Mouse (Mus musculus) 3T3-L1 (cell line): ENCODE data around the gene Prkar2a.

Experiments used
- DNase-seq: peaks from one replicate; pipeline ENCODE4 v3.0.0-alpha.2; 2015; ENCODE audit warnings: low read depth, low spot score

The Prkar2a gene

DNA sequence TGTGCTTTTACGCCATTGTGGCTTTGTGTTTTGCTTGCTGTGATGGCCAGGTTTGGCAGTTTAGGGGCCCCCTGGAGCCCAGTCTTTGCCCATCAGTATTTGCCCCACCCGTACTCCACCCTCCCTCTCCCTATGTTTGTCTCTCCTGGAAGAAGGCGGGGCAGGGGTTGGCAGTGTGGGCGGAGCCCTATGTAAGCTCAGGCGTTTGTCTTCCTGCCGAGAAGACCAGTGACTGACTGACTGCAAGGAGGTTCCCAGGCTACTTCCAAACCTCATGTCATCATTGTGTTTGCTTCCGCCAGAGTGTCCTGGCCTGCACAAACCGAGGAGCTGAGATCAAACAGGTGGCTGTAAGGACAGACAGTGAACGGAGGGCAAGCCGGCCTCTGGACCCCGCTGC, 106.6 kb downstream of the Prkar2a start:
- DNase-seq: peak; percentile 79

DNA sequence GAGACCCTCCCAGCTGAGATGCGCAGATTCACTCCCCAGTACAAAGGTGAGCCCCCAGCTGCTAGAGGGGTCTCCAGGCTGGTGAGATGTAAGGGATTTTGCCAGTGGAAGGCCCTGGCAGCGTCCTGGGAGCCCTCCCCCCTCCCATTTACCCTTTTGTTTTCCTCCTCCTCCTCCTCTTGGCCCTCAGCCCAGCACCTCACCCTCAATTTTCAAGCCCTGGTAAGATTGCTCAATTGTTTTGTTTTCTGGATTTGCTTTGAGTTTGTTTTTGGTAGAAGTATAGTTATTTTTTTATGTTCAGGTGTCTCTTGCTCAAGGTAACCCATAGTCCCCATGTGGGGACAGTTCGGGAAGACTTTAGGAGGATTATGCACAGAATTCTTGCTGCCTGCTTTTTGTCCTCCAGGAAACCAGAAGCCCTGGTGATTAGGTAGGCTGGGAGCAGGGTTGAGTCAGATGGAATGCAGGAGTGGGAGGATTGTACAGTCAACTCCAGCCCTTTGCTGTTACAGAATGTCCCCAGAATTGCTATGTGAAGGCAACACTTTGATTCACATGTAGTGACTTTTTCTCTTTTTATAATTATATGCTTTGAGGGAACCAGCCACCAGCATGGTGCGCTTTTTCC, 107.4 kb downstream of the Prkar2a start:
- peak; percentile 83 for DNase-seq

DNA sequence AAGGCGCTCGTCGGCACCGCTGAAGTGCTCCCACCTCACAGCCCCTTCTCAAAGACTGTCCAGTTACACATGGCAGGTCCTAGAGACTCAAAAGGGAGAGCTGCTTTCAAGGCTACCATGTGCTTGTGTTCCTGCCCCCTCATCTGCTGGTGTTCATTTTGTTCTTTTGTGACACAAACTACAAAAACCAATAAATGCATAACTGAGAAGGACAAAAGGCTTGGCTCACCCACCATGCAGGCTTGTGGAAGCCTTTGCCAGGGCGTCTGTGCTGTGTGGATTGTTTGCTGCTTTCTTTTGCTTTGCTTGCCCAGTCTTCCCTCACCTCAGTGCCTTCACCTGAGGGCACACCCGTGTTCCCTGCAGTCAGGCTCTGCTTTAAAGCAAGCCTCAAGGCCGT, 108.4 kb downstream of the Prkar2a start:
- no peak for DNase-seq

DNA sequence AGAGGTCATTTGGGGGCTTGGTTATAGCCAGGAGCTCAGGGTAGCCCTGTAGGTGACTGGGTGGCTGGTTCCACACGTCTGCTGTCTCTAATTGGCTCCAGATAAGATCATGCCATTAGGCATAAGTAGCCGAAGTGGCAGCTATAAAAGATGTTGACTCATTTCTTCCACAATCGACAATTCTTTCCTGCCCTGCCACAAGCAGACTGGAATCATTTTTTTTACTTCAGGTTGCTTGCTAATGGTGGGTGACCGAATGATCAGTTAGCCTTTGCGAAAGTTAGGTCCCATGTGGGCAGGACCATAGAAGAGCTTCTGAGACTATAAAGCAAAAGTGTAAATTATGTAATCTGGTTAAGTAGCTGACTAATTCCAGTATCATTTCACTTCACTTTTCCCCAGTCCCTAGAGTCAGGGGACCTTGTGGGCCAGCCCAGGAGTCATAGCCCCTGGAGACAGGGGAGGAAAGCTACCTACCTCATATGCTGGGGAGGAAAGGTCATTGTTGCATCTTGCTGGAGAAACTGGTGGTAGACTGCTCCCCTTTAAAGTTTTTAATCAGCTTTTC, 109.5 kb downstream of the Prkar2a start:
- peak; percentile 25 for DNase-seq

DNA sequence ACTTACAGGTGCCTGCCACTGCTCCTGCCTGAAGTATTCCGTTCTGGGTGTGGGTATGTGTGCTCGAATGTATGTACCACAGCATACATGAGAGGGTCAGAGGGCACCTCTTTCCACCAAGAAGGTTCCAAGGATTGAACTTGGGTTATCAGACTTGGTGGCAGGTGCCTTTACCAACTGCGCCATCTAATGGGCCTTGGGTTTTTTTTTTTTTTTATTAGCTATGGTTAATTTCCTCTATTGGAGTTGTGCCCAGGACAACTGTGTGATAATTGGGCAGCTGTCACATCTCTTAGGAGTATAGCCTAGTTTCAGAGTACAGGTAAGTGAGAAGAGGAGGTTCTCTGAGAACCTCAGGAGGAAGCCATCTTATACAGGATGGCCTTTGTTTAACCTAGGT, 110.5 kb downstream of the Prkar2a start:
- DNase-seq: no peak
